Mouse (Mus musculus) kidney, postnatal 25 days (tissue): Measurements from ENCODE around the gene Pip5kl1.

Experiments
- DNase-seq, 2 experiments: peaks; one replicate each; pipeline ENCODE4 v3.0.0; 2021; ENCODE audit warnings: mixed read lengths in 2 of 2

Gene Pip5kl1

GRCm38 (mm10) chr2:32585149-32585714 lies 10.6 kb downstream of the Pip5kl1 start:
- DNase-seq: no peak

- DNase-seq: peak; percentile 92 to 94
Observed at GRCm38 (mm10) chr2:32586871-32587351, 12.3 kb downstream of the Pip5kl1 start, which contains the start of gene St6galnac4. TSS of gene St6galnac4 (plus strand) at chr2:32587095.

- DNase-seq: peak; percentile 32 to 72
Observed at GRCm38 (mm10) chr2:32587731-32588321, 13.2 kb downstream of the Pip5kl1 start.

GRCm38 (mm10) chr2:32589213-32589795 lies 14.7 kb downstream of the Pip5kl1 start:
- DNase-seq: peak; percentile 69 to 80

- no peak for DNase-seq
Observed at GRCm38 (mm10) chr2:32590224-32590623, 15.6 kb downstream of the Pip5kl1 start.

- no peak for DNase-seq
Observed at GRCm38 (mm10) chr2:32591249-32591648, 16.7 kb downstream of the Pip5kl1 start.

- no peak for DNase-seq
Observed at GRCm38 (mm10) chr2:32596725-32597124, 22.1 kb downstream of the Pip5kl1 start.

- DNase-seq: no peak
Observed at GRCm38 (mm10) chr2:32597248-32597647, 22.7 kb downstream of the Pip5kl1 start.

GRCm38 (mm10) chr2:32597699-32598098 lies 23.1 kb downstream of the Pip5kl1 start:
- no peak for DNase-seq

- DNase-seq: peak; percentile 74 to 80
Observed at GRCm38 (mm10) chr2:32598506-32598905, 23.9 kb downstream of the Pip5kl1 start.

GRCm38 (mm10) chr2:32599409-32599808 lies 24.8 kb downstream of the Pip5kl1 start, which contains the start of gene St6galnac6:
TSS of gene St6galnac6 (plus strand) at chr2:32599709.
- no peak for DNase-seq

GRCm38 (mm10) chr2:32601417-32602065 lies 26.9 kb downstream of the Pip5kl1 start:
- DNase-seq: peak; percentile 55 to 68

GRCm38 (mm10) chr2:32602600-32603054 lies 28.0 kb downstream of the Pip5kl1 start:
- peak; percentile 88 to 94 for DNase-seq

GRCm38 (mm10) chr2:32604631-32605030 lies 30.0 kb downstream of the Pip5kl1 start:
- DNase-seq: no peak

- peak; percentile 82 to 88 for DNase-seq
Observed at GRCm38 (mm10) chr2:32606161-32607142, 31.9 kb downstream of the Pip5kl1 start.

GRCm38 (mm10) chr2:32607262-32607947 lies 32.8 kb downstream of the Pip5kl1 start:
- peak in 1 of 2 experiments; percentile 24 for DNase-seq

- peak; percentile 66 to 83 for DNase-seq
Observed at GRCm38 (mm10) chr2:32608141-32608777, 33.7 kb downstream of the Pip5kl1 start.

GRCm38 (mm10) chr2:32608778-32609435 lies 34.3 kb downstream of the Pip5kl1 start:
- no peak for DNase-seq

- DNase-seq: peak in 1 of 2 experiments; percentile 61
Observed at GRCm38 (mm10) chr2:32610610-32611229, 36.1 kb downstream of the Pip5kl1 start.

- DNase-seq: no peak
Observed at GRCm38 (mm10) chr2:32612274-32612673, 37.7 kb downstream of the Pip5kl1 start.
